Mouse (Mus musculus) brain, embryonic 14.5 days (tissue): ENCODE measurements around the gene C1qtnf7.

ENCODE experiments used
- CTCF ChIP-seq: fragments of 200-500 bp; IDR thresholded peaks from 2 replicates; pipeline ENCODE4 v1.5.1; 2012; ENCODE audit warnings: inconsistent platforms, mild to moderate bottlenecking, moderate library complexity, borderline replicate concordance; ENCODE audit not compliant: insufficient read depth, insufficient read length; ENCODE audit errors: extremely low read depth
- POLR2A ChIP-seq: fragments of 200-500 bp; IDR thresholded peaks from 2 replicates; pipeline ENCODE4 v1.6.1; 2012; ENCODE audit warnings: mild to moderate bottlenecking, inconsistent platforms, borderline replicate concordance; ENCODE audit not compliant: poor library complexity, insufficient read depth, insufficient read length, severe bottlenecking; ENCODE audit errors: extremely low read depth

GRCm38 (mm10) chr5:43602518-43602917 is 87.2 kb downstream of the C1qtnf7 start:
- TF ChIP-seq POLR2A, result no peak
- no peak for TF ChIP-seq CTCF
